Mouse (Mus musculus) urinary bladder, postnatal 4 days (tissue): ENCODE data around the gene Gm9887.
A peak's percentile ranks its signal among the peaks of the same experiment; 100 is the strongest.

Experiments
- DNase-seq, 2 experiments: peaks; one replicate each; pipeline ENCODE4 v3.0.0; 2021 to 2022; ENCODE audit warnings: low spot score in 2 of 2

Gm9887 gene

GRCm38 (mm10) chr12:69371854-69372671, at the start of gene Gm9887, which contains the start of gene Arf6:
Gene Gm9887 (minus strand): TSS chr12:69372458.
Gene Arf6 (plus strand): TSS chr12:69372150.
- peak; percentile 98 for DNase-seq

- no peak for DNase-seq
Measured at GRCm38 (mm10) chr12:69420716-69421115, 48.5 kb upstream of the Gm9887 start.

- no peak for DNase-seq
Measured at GRCm38 (mm10) chr12:69419606-69420005, 47.3 kb upstream of the Gm9887 start.

- no peak for DNase-seq
Measured at GRCm38 (mm10) chr12:69419017-69419605, 46.9 kb upstream of the Gm9887 start.

GRCm38 (mm10) chr12:69418606-69419005, 46.3 kb upstream of the Gm9887 start:
- no peak for DNase-seq

- no peak for DNase-seq
Measured at GRCm38 (mm10) chr12:69417701-69418291, 45.5 kb upstream of the Gm9887 start.

GRCm38 (mm10) chr12:69416793-69417192, 44.5 kb upstream of the Gm9887 start:
- no peak for DNase-seq

GRCm38 (mm10) chr12:69414826-69415572, 42.7 kb upstream of the Gm9887 start:
- DNase-seq = no peak

- no peak for DNase-seq
Measured at GRCm38 (mm10) chr12:69413303-69413702, 41.0 kb upstream of the Gm9887 start.

- DNase-seq = no peak
Measured at GRCm38 (mm10) chr12:69411936-69412335, 39.7 kb upstream of the Gm9887 start.

GRCm38 (mm10) chr12:69410767-69411166, 38.5 kb upstream of the Gm9887 start:
- DNase-seq = no peak

- no peak for DNase-seq
Measured at GRCm38 (mm10) chr12:69402594-69403167, 30.4 kb upstream of the Gm9887 start.

GRCm38 (mm10) chr12:69402100-69402499, 29.8 kb upstream of the Gm9887 start:
- no peak for DNase-seq

GRCm38 (mm10) chr12:69400871-69401286, 28.6 kb upstream of the Gm9887 start:
- no peak for DNase-seq

- DNase-seq = no peak
Measured at GRCm38 (mm10) chr12:69400367-69400766, 28.1 kb upstream of the Gm9887 start.

GRCm38 (mm10) chr12:69394456-69394855, 22.2 kb upstream of the Gm9887 start:
- no peak for DNase-seq

- no peak for DNase-seq
Measured at GRCm38 (mm10) chr12:69393076-69393475, 20.8 kb upstream of the Gm9887 start.

GRCm38 (mm10) chr12:69390000-69390698, 17.9 kb upstream of the Gm9887 start:
- no peak for DNase-seq

GRCm38 (mm10) chr12:69389273-69389938, 17.1 kb upstream of the Gm9887 start:
- DNase-seq = no peak

GRCm38 (mm10) chr12:69388321-69388869, 16.1 kb upstream of the Gm9887 start:
- DNase-seq = no peak
